ENCODE assay signal across 16 mouse cellular contexts in genomic region chr2:57318336-57318735, GRCm38 (mm10).
"Had no signal": no experiment of that assay in that cellular context is flagged by ENCODE, and none has a peak within 500 bp of the region (broad histone marks: within the 10 kb centered on the region; RNA-seq: fewer than 3 reads in every experiment).

No protein-coding gene starts in this region.

- H3K9me3 ChIP-seq: neural tube, embryonic 13.5 days; neural tube, embryonic 15.5 days; stomach, embryonic 15.5 days had no signal

- H3K36me3 ChIP-seq: neural tube, embryonic 13.5 days; neural tube, embryonic 15.5 days; stomach, embryonic 15.5 days had no signal

- H3K4me3 ChIP-seq: neural tube, embryonic 13.5 days; neural tube, embryonic 15.5 days; stomach, embryonic 15.5 days had no signal

- H3K4me1 ChIP-seq: neural tube, embryonic 13.5 days; neural tube, embryonic 15.5 days; stomach, embryonic 15.5 days had no signal

- DNase-seq: retina, postnatal 1 day; right cerebral cortex, adult 18-20 months; right cerebral cortex, postnatal 14 days; right cerebral cortex, postnatal 25 days; right cerebral cortex, postnatal 4 days; spleen, adult 18-20 months; thymus, adult 18-20 months; thymus, adult 2 months; thymus, postnatal 14 days; thymus, postnatal 25 days; thymus, postnatal 36 days; thymus, postnatal 4 days had no signal

- H3K27me3 ChIP-seq: neural tube, embryonic 13.5 days; neural tube, embryonic 15.5 days; stomach, embryonic 15.5 days had no signal

- H3K27ac ChIP-seq: neural tube, embryonic 13.5 days; neural tube, embryonic 15.5 days; stomach, embryonic 15.5 days; stomach, postnatal 0 days had no signal
